Mouse (Mus musculus) kidney, embryonic 15.5 days (tissue): ENCODE results near the gene Gm20822. TPM values are rescaled to one million over a fixed set of nuclear protein-coding genes. Genes with fewer than 3 reads are reported as not detected.
"Not testable (repeated sequence)": the region's sequence is repeated elsewhere in the genome, so short reads cannot be mapped to it uniquely, and the experiment has no call there.

Experiments used
- ATAC-seq: fragments of 200-750 bp; cut with Nextera tagmentation; replicated peaks from 2 replicates; pipeline ENCODE4 v1.8.0; 2017; ENCODE audit warnings: moderate TSS enrichment; ENCODE audit not compliant: low FRiP score
- H3K27ac ChIP-seq: fragments of 300-500 bp; sonication (generic); 2 replicates; pipeline ENCODE4 v1.5.1; 2015; ENCODE audit warnings: mild to moderate bottlenecking, inconsistent platforms
- H3K27me3 ChIP-seq: fragments of 300-500 bp; sonication (generic); 2 replicates; pipeline ENCODE4 v1.6.1; 2015; ENCODE audit warnings: inconsistent platforms
- H3K36me3 ChIP-seq: fragments of 300-500 bp; sonication (generic); 2 replicates; pipeline ENCODE4 v1.6.1; 2015; ENCODE audit warnings: inconsistent platforms
- H3K4me1 ChIP-seq: fragments of 300-500 bp; sonication (generic); 2 replicates; pipeline ENCODE4 v1.6.1; 2015; ENCODE audit warnings: inconsistent platforms
- H3K4me2 ChIP-seq: fragments of 300-500 bp; sonication (generic); 2 replicates; pipeline ENCODE4 v1.6.1; 2015; ENCODE audit warnings: moderate library complexity, mild to moderate bottlenecking, inconsistent platforms
- H3K4me3 ChIP-seq: fragments of 300-500 bp; sonication (generic); replicated peaks from 2 replicates; pipeline ENCODE4 v1.5.1; 2015; ENCODE audit warnings: mild to moderate bottlenecking, inconsistent platforms
- H3K9ac ChIP-seq: fragments of 300-500 bp; sonication (generic); 2 replicates; pipeline ENCODE4 v1.6.1; 2015; ENCODE audit warnings: mild to moderate bottlenecking, inconsistent platforms
- H3K9me3 ChIP-seq: fragments of 300-500 bp; sonication (generic); replicated peaks from 2 replicates; pipeline ENCODE4 v1.6.1; 2016; ENCODE audit warnings: inconsistent platforms
- WGBS: fragments of 180-500 bp; shearing (Covaris S2); methylation state at CpG from one replicate; pipeline ENCODE4 v1.1.7; 2015; ENCODE audit warnings: mixed read lengths; 5-methylcytosine and 5-hydroxymethylcytosine counted together
- polyA plus RNA-seq: library from polyadenylated mRNA; unstranded; fragments of >200 nt; fragmentation: Nextera tagmentation; extraction: Ambion mirVana; gene quantifications from 2 replicates; pipeline ENCODE4 v1.2.1, GENCODE M21; 2015

Gene Gm20822
- not detected in 2 replicates for polyA plus RNA-seq

- H3K9ac ChIP-seq, H3K9me3 ChIP-seq, H3K4me2 ChIP-seq, ATAC-seq, H3K4me1 ChIP-seq, H3K27me3 ChIP-seq, H3K27ac ChIP-seq, H3K4me3 ChIP-seq, H3K36me3 ChIP-seq: not testable (repeated sequence)
- no CpG with 5 or more reads among the region's 3 CpGs for WGBS
Measured at GRCm38 (mm10) chrY:15884671-15885070, at the start of gene Gm20822. Gene Gm20822, minus strand, starts transcription at chrY:15884771.
